ENCODE assay signal across 12 mouse cellular contexts in the genomic region with DNA sequence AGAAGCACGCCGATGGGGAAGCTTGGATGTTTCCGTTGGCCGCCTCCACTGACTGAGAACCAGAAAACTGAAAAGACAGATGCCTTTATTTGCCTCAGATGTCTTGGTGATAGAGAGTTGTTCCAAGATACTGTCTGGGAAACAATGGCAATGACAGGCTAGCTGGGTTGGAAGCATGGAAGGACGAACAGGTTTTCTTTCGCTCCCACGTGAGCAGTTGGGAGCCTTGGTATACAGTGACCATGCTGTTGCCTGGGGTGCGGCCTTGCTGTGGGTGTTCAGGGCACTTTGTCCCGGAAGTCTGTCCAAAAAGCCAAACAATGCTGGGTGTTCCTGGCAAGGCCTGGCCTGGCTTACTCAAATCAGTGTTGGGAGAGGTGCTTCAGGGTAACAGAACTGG.
DNase-seq lines count a peak whose midpoint lies in the region; ATAC-seq and TF ChIP-seq lines count a peak whose summit lies in the region.
"Had no signal": no experiment of that assay in that cellular context is flagged by ENCODE, and none has a peak within 500 bp of the region (broad histone marks: within the 10 kb centered on the region; RNA-seq: fewer than 3 reads in every experiment).

No protein-coding gene starts in this region.

- H3K9me3 ChIP-seq in forebrain, postnatal 0 days (ENCODE audit: low read length): no peaks in the 10 kb centered on the region
- H3K9me3 ChIP-seq in forebrain, embryonic 10.5 days: no peaks in the 10 kb centered on the region
- no peaks in the 10 kb centered on the region for H3K9me3 ChIP-seq in midbrain, embryonic 11.5 days (ENCODE audit: control insufficient read depth, low read length)
- no peaks in the 10 kb centered on the region for H3K9me3 ChIP-seq in midbrain, embryonic 16.5 days (replicated peaks; ENCODE audit: control insufficient read depth, low read length, poor library complexity, severe bottlenecking)
- H3K9me3 ChIP-seq: liver, embryonic 13.5 days had no signal

- TF ChIP-seq CTCF in forebrain, postnatal 0 days (IDR thresholded peaks at IDR 0.05; ENCODE audit: low read depth): no peak

- no peak overlapping the region for H3K27ac ChIP-seq in forebrain, postnatal 0 days (ENCODE audit: low read depth, low read length)
- H3K27ac ChIP-seq in forebrain, embryonic 10.5 days: no peak overlapping the region
- H3K27ac ChIP-seq in midbrain, embryonic 11.5 days (ENCODE audit: low read depth, low read length): no peak overlapping the region
- H3K27ac ChIP-seq in midbrain, embryonic 16.5 days (ENCODE audit: low read length): no peak overlapping the region
- H3K27ac ChIP-seq: liver, embryonic 13.5 days had no signal

- ATAC-seq in forebrain, postnatal 0 days: peak; percentile 78; the same call in 1 of the 2 replicates
- ATAC-seq in midbrain, embryonic 11.5 days (ENCODE audit: low FRiP score): no peak
- ATAC-seq in midbrain, embryonic 16.5 days: no peak
- ATAC-seq: forebrain, embryonic 14.5 days had no signal

- no peaks in the 10 kb centered on the region for H3K27me3 ChIP-seq in forebrain, postnatal 0 days (ENCODE audit: insufficient read depth, low read length)
- H3K27me3 ChIP-seq in forebrain, embryonic 10.5 days (ENCODE audit: poor library complexity, severe bottlenecking): no peaks in the 10 kb centered on the region
- no peaks in the 10 kb centered on the region; the same call in 1 of the 2 replicates for H3K27me3 ChIP-seq in midbrain, embryonic 11.5 days (ENCODE audit: control insufficient read depth, insufficient read depth, low read length)
- H3K27me3 ChIP-seq in midbrain, embryonic 16.5 days (ENCODE audit: control insufficient read depth, insufficient read depth, low read depth, low read length): no peaks in the 10 kb centered on the region
- H3K27me3 ChIP-seq: liver, embryonic 13.5 days had no signal

- no peaks in the 10 kb centered on the region for H3K4me1 ChIP-seq in forebrain, postnatal 0 days (ENCODE audit: insufficient read depth)
- H3K4me1 ChIP-seq in forebrain, embryonic 10.5 days: peaks cover 15% of the 10 kb centered on the region
- H3K4me1 ChIP-seq in midbrain, embryonic 11.5 days (ENCODE audit: control insufficient read depth, insufficient read depth, low read length): no peaks in the 10 kb centered on the region
- H3K4me1 ChIP-seq in midbrain, embryonic 16.5 days (ENCODE audit: control insufficient read depth, insufficient read depth, low read length): no peaks in the 10 kb centered on the region
- H3K4me1 ChIP-seq: liver, embryonic 13.5 days had no signal

- H3K4me3 ChIP-seq in forebrain, postnatal 0 days (ENCODE audit: low read depth, low read length): no peak overlapping the region
- H3K4me3 ChIP-seq in forebrain, embryonic 10.5 days: no peak overlapping the region
- H3K4me3 ChIP-seq in midbrain, embryonic 11.5 days (ENCODE audit: low read depth, low read length): no peak overlapping the region
- H3K4me3 ChIP-seq in midbrain, embryonic 16.5 days (ENCODE audit: low read depth, low read length): no peak overlapping the region
- H3K4me3 ChIP-seq: liver, embryonic 13.5 days had no signal

- no peaks in the 10 kb centered on the region for H3K36me3 ChIP-seq in forebrain, postnatal 0 days (ENCODE audit: insufficient read depth)
- H3K36me3 ChIP-seq in forebrain, embryonic 10.5 days (replicated peaks): no peaks in the 10 kb centered on the region
- H3K36me3 ChIP-seq in midbrain, embryonic 11.5 days (ENCODE audit: control insufficient read depth, insufficient read depth, low read length): no peaks in the 10 kb centered on the region
- H3K36me3 ChIP-seq in midbrain, embryonic 16.5 days (ENCODE audit: control insufficient read depth, insufficient read depth, low read length): no peaks in the 10 kb centered on the region
- H3K36me3 ChIP-seq: liver, embryonic 13.5 days had no signal

- peak; percentile 41 for DNase-seq in forebrain, postnatal 0 days
- no peak for DNase-seq in forebrain, embryonic 10.5 days (ENCODE audit: extremely low spot score, low spot score)
- DNase-seq in midbrain, embryonic 11.5 days (ENCODE audit: low spot score, missing footprints): peak; percentile 62
- DNase-seq in heart, postnatal 36 days: peak; percentile 61 to 63
- DNase-seq in skeletal muscle tissue, adult 2 months (ENCODE audit: low read depth, low spot score): peak; percentile 69
- no peak for DNase-seq in kidney, postnatal 36 days
- DNase-seq in spleen, postnatal 14 days (ENCODE audit: low spot score in 2 of 2): no peak
- DNase-seq: kidney, adult 8-10 months; liver, embryonic 13.5 days; right cerebral cortex, postnatal 14 days had no signal

- H3K4me2 ChIP-seq in forebrain, postnatal 0 days (ENCODE audit: low read depth): no peak overlapping the region
- no peak overlapping the region for H3K4me2 ChIP-seq in midbrain, embryonic 11.5 days
- H3K4me2 ChIP-seq in midbrain, embryonic 16.5 days (ENCODE audit: low read length): no peak overlapping the region
- H3K4me2 ChIP-seq: liver, embryonic 13.5 days had no signal

- H3K9ac ChIP-seq in forebrain, postnatal 0 days: no peak overlapping the region
- H3K9ac ChIP-seq in midbrain, embryonic 11.5 days (ENCODE audit: low read length): no peak overlapping the region
- no peak overlapping the region for H3K9ac ChIP-seq in midbrain, embryonic 16.5 days (ENCODE audit: low read depth, low read length)
- H3K9ac ChIP-seq: liver, embryonic 13.5 days had no signal

- intact Hi-C loops in heart, postnatal 36 days (cut with DNase I): loop anchor here (2.0 to 5.0 kb wide), 2 partner anchors 65 to 505 kb away; no protein-coding TSS in a partner anchor

- WGBS in forebrain, postnatal 0 days: 64% methylated on average over 9 of the region's 9 CpGs
- WGBS in forebrain, embryonic 10.5 days: 94% methylated on average over 9 of the region's 9 CpGs
- WGBS in midbrain, embryonic 11.5 days: 80% methylated on average over 9 of the region's 9 CpGs
- 62% methylated on average over 9 of the region's 9 CpGs for WGBS in midbrain, embryonic 16.5 days

Comparison
In these comparisons a context has a peak if more than half of its experiments do, and no peak if none do; other contexts are left out.
1. DNase-seq: peak in forebrain, postnatal 0 days (single experiment), midbrain, embryonic 11.5 days (single experiment), heart, postnatal 36 days (2 of 2) and skeletal muscle tissue, adult 2 months (single experiment); none in forebrain, embryonic 10.5 days (single experiment), kidney, postnatal 36 days (0 of 2) and spleen, postnatal 14 days (0 of 2).